Mouse (Mus musculus) gastrocnemius, adult 18-20 months (tissue): ENCODE data around the gene Misp. TPM values are rescaled to one million over a fixed set of nuclear protein-coding genes. Genes with fewer than 3 reads are reported as not detected.

Experiments used
- DNase-seq: peaks from one replicate; pipeline ENCODE4 v3.0.0; 2021; ENCODE audit warnings: low spot score
- total RNA-seq, 2 experiments: library from RNA; stranded (reverse); gene quantifications; 2 replicates each; pipeline ENCODE4 v1.2.3; 2021

Gene Misp
- total RNA-seq, 2 experiments from 2014 or later, result 0.40 TPM; not detected in 1

DNA sequence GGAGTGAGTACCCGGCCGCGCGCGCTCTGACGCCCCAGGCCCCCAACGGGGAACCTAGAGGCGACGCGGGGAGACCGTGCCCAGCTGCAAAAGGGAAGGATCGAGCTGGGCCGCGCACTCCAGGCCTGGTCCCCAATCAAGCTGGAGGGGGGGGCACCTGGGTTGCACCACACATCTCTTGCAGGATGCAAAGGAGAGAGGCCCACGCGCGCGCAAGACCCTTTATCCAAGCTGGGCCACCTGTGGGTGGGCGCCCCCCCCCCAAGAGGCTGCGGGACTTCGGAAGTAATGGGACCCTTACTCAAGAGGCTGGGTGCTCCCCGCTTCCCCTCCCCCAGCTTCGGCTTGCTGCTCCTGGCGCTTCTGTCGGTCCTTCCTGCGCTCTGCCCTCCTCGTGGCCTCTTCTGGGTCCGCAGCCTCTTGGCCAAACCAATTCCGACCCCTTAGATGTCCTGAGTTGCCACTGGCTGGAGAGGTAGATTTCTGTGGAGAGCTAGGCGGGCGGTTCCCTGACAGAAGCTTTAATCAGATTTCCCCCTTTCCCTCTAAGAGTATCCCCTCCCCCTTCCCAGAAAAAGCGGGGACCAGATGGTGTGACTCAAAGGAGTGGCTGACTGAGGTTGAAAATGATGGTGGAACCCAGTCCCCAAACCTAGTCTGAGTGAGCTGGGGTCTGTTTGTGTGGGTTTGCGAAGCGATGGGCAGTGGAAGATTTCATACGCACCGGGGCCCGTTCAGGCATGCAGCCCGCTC lies 26.9 kb upstream of the Misp start:
- peak; percentile 31 for DNase-seq

DNA sequence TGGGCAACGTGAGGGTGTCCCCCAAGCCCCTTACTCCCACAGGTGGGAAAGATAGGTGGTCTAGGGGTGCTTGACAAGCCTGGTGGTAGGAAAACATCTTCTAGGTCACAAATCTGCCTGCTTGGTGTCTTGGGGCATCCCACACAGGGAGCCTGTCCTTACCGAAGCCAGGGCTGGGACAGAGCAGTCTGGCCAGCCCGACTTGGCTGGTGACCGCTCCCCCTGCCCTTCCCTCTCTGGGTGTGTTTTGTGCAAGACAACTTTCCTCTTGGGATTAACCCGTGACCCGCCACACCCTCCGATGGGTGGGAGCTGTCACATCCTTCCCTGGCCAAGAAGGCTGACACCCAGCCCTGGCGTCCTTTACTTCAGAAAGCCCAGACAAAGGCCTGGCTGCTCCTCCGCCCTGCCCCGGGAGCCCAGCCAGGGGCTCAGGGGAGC lies 26.3 kb upstream of the Misp start:
- DNase-seq, result peak; percentile 91

GRCm38 (mm10) chr10:79795905-79796304 lies 24.9 kb upstream of the Misp start:
- no peak for DNase-seq

GRCm38 (mm10) chr10:79797326-79797725 lies 23.5 kb upstream of the Misp start:
- peak; percentile 67 for DNase-seq

- no peak for DNase-seq
Observed at GRCm38 (mm10) chr10:79798289-79798928, 22.4 kb upstream of the Misp start.

DNA sequence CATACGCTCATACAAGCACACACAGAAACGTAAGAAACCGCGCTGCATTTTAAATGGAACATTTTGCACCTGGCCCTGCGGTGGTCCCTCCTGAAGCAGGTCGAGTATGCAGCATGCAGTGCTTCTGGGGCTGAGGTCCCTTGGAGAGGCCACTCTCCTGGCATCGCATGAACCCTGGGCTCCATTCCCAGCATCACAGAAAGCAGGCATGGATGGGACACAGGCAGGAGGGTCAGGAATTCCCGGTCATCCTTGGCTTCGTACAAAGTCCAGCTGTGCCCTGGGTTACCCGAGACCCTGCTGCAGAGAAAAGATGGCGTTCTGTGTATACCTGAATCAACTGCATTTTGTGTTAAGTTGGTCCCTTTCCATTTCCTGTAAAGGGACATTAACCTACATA lies 20.3 kb upstream of the Misp start:
- DNase-seq, result no peak

DNA sequence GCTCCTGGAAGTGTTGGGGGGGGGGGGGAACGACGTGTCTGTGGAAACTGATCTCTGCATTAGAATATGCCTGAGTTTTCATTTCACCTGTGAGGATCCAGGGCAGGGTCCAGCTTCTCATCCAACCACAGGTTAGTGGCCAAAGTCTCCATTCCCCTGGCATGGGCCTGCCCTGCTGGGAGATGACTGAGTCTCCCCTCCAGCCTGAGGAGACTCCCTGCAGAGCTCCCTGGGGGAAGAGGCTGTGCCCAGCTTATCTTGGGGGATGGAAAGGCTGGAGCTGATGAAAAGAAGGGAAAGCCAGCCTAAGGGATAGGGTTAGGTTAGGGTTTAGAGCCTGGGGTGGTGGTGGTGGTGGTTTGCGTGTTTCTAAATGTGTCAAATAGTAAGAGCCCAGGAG lies 19.0 kb upstream of the Misp start:
- DNase-seq, result no peak

- peak; percentile 61 for DNase-seq
Observed at GRCm38 (mm10) chr10:79802331-79802971, 18.3 kb upstream of the Misp start.

DNA sequence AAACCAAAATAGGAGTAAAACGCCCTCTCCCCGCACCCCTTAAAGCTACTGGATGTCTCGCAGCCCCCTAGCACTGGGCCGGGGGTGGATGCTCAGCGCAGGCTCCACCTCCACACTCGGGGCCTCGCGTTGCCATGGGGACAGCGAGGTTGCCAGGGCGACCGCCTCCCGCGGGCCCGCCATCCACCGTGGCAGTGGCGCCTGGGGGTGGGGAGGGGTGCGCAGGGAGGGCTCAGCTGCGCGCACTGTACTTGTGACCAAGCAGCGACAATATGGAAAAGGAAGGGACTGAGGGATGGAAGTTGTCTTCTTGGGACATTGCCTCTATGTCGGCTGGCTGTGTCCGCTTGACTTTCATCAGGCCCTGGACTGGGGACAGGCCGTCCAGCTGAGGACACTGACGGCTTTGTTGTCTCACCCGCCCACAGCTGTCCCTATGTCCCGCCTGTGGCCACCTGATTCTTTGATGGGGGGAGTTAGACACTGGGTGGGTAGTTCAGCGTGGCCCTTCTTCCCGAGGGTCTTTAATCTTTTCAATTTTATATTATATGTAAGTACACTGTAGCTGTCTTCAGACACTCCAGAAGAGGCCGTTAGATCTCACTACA lies 17.0 kb upstream of the Misp start:
- no peak for DNase-seq

- no peak for DNase-seq
Observed at GRCm38 (mm10) chr10:79805636-79806035, 15.2 kb upstream of the Misp start.

- DNase-seq, result no peak
Observed at GRCm38 (mm10) chr10:79806331-79806730, 14.5 kb upstream of the Misp start.

GRCm38 (mm10) chr10:79806972-79807371 lies 13.8 kb upstream of the Misp start:
- DNase-seq, result peak; percentile 30

DNA sequence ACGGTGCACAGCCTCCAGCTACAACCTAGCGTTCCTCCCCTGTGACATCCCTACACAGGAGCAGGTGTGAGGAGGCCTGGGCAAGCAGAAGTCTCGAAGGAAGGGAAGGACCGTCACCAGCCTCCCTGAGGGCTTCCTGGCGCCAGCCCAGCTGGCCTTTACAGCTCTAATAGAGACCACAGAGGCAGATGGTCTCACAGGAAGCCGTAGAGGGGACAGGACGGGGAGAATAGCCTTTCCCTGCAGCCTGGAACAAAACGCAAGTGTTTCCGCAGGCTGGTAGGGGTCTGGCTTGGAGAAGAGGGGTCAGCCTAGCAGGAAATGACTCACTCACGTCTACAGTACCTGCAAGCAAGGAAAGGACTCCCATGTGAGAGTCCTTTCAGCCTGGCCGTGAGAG lies 13.0 kb upstream of the Misp start:
- peak; percentile 32 for DNase-seq

DNA sequence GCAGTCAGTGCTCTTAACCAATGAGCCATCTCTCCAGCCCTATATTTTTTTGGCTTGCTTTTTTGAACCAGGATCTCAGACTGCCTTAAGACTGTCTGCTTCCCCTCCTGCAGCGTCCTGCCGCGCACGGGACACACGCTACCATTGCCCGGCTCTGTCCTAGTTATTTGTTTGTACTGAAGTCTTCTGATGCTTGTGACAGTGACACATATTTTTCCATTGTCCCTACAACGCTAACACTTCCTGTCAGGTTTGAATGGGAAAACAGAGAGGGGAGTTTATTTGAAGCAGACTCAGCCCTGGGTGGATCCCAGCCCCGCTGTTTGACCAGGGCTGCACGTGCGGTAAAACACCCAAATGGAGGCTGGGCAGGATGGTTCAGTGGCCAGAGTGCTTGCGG lies 12.1 kb upstream of the Misp start:
- DNase-seq, result no peak

DNA sequence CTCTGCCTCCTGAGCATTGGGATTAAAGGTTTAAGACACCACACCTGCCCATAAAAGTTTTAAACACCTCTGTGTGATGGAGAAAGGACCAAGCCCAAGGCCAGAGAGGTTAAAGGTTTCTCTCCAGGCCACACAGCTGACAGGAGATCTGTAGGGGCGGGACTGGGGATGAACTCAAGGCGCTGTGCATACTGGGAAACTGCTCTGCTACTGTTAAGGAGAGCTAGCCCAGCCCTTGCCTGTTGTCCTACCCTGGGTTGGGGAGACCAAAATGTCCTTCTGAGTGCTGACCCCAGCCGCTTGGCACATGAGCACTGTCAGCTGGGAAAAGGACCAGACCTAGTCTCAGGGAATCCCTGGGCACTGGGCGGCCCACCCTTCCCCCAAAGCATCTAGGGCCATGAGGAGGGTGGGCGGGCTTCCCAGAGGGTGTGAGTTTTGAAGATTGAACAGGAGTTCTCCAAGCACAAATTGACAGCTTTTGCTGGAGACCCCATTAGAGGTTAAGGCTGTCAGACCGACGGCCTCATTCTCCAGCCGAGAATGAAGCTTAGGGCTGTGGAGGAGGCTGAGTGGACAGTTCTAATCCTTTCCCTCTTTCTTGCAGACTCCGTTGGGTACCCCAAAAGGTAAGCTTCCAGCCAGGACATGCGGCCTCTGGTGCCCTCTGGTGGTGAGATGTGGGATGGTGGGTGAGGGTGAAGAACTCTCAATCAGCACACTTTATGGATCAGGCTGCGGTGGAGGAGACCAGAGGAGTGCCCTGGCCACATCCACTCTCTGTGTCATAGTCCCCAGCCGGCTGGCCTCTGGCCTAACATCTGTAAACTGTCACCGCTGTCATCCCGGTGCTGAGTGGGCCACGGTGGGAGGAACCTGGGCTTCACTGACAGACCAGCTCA lies 8.8 kb upstream of the Misp start:
- DNase-seq, result peak; percentile 78

DNA sequence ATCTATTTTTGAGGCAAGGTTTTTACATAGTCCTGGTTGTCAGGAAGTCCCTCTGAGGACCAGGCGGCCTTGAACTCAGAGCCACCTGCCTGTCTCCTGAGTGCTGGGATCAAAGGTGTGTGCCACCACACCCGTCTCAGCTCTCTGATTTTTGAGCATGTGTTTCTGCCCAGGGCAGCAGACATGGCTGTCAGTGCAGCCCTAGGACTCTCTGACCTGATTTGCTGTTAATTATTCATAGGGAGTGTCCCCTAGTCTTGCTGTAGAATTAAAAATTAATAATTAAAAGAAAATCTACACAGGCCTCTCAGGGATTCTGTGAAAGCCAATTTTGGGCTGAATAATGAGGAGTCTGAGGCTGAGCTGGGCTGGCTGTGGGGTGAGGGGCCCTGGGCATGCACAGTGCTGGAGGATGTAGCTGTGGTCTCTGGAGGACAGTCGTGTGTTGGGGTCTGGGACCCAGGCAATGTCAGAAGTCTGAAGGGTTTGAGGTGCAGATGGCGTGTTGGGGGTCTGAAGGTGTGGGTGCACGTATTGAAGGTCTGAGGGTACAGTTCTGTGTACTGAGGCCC lies 6.4 kb upstream of the Misp start:
- no peak for DNase-seq

- DNase-seq, result no peak
Observed at GRCm38 (mm10) chr10:79815671-79816494, 4.9 kb upstream of the Misp start.

DNA sequence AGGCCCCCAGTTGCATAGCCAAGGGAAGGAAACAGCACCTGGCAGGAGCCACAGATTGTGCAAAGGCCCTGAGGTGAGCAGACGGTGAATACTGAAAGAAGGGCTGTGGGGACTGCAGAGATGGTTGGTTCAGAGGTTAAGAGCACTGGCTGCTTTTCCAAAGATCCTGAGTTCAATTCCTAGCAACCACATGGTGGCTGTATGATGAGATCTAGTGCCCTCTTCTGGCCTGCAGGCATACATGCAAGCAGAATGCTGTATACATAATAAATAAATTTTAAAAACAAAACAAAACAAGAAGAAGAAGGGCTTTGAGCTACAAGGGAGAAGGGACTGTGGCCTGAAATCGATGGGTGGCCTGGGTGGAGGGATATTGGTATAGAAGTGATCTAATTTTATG lies 3.7 kb upstream of the Misp start:
- no peak for DNase-seq

- no peak for DNase-seq
Observed at GRCm38 (mm10) chr10:79818225-79818624, 2.6 kb upstream of the Misp start.

- DNase-seq, result no peak
Observed at GRCm38 (mm10) chr10:79819606-79820005, 1.2 kb upstream of the Misp start.
